Mouse (Mus musculus): ENCODE data around the gene Rb1. TPM values are rescaled to one million over a fixed set of nuclear protein-coding genes. Genes with fewer than 3 reads are reported as not detected.

The Rb1 gene
- total and polyA plus RNA-seq, 3 experiments: 6.3 to 13.2 TPM; not detected in 1

GRCm38 (mm10) chr14:73303193-73303592 lies 22.4 kb downstream of the Rb1 start:
- H3K4me1 ChIP-seq (ENCODE audit: control insufficient read depth in 1 of 2, insufficient read depth in 2 of 2, low read length in 2 of 2): peaks cover 2% of the 10 kb centered on the region in 2 experiments; a peak in 2 of 4 replicates
- peaks cover 0 to 2% of the 10 kb centered on the region in 2 experiments; a peak in 2 of 4 replicates for H3K36me3 ChIP-seq (ENCODE audit: control insufficient read depth in 1 of 2, insufficient read depth in 2 of 2, low read length in 2 of 2)
- H3K4me3 ChIP-seq (ENCODE audit: control insufficient read depth in 1 of 2, insufficient read depth in 1 of 2, low read depth in 2 of 2, low read length in 2 of 2): no peak overlapping the region
- H3K9ac ChIP-seq (ENCODE audit: control insufficient read depth, low read depth, low read length, poor library complexity, severe bottlenecking): no peak overlapping the region
- H3K79me2 ChIP-seq (ENCODE audit: control insufficient read depth, insufficient read depth, low read length, poor library complexity): no peaks in the 10 kb centered on the region
- H3K27ac ChIP-seq (ENCODE audit: control insufficient read depth, low read depth, low read length): no peak overlapping the region
- no peaks in the 10 kb centered on the region for H3K9me3 ChIP-seq (replicated peaks; ENCODE audit: insufficient read depth, low read length)
- DNase-seq (ENCODE audit: low read depth, low spot score): peak; percentile 74
- no peaks in the 10 kb centered on the region for H3K27me3 ChIP-seq (ENCODE audit: control insufficient read depth in 1 of 2, insufficient read depth in 2 of 2, low read length in 2 of 2)
- no peak for TF ChIP-seq GATA1 (IDR thresholded peaks at IDR 0.05; ENCODE audit: low read depth, low read length)
- TF ChIP-seq CTCF (IDR thresholded peaks at IDR 0.05 in 2 of 3, conservative IDR thresholded peaks at IDR 0.05 in 1 of 3; ENCODE audit: control insufficient read depth in 1 of 3, insufficient read depth in 1 of 3, low read depth in 2 of 3, low read length in 3 of 3, poor library complexity in 1 of 3, severe bottlenecking in 1 of 3): peak; percentile 13 to 91 (median 85); a peak in 4 of 6 replicates
- TF ChIP-seq MAX (IDR thresholded peaks at IDR 0.05; ENCODE audit: low read length): no peak
- TF ChIP-seq POLR2A (IDR thresholded peaks at IDR 0.05; ENCODE audit: control insufficient read depth in 1 of 2, insufficient read depth in 1 of 2, low read depth in 1 of 2, low read length in 2 of 2, poor library complexity in 1 of 2): no peak
- no peak for TF ChIP-seq CHD1 (IDR thresholded peaks at IDR 0.05; ENCODE audit: low read depth, low read length)
- peak; percentile 73 for TF ChIP-seq ZC3H11A (IDR thresholded peaks at IDR 0.05; ENCODE audit: low read depth, low read length)
- no peak for TF ChIP-seq MAZ (IDR thresholded peaks at IDR 0.05; ENCODE audit: low read depth, low read length)
- TF ChIP-seq ETS1 (IDR thresholded peaks at IDR 0.05; ENCODE audit: low read depth, low read length): no peak
- TF ChIP-seq ZMIZ1 (IDR thresholded peaks at IDR 0.05; ENCODE audit: low read depth, low read length): no peak
- TF ChIP-seq NRF1 (IDR thresholded peaks at IDR 0.05; ENCODE audit: insufficient read depth, low read depth, low read length, poor library complexity, severe bottlenecking): no peak
- peak; percentile 79 for TF ChIP-seq RCOR1 (IDR thresholded peaks at IDR 0.05; ENCODE audit: low read depth, low read length)
- no peak for TF ChIP-seq MYC (IDR thresholded peaks at IDR 0.05; ENCODE audit: low read depth, low read length)
- no peak for TF ChIP-seq SIN3A (IDR thresholded peaks at IDR 0.05; ENCODE audit: low read length)
- no peak for TF ChIP-seq TBP (IDR thresholded peaks at IDR 0.05; ENCODE audit: low read depth, low read length)
- no peak for TF ChIP-seq USF1 (IDR thresholded peaks at IDR 0.05; ENCODE audit: low read depth, low read length)
- TF ChIP-seq TAL1 (IDR thresholded peaks at IDR 0.05; ENCODE audit: low read length): no peak
- no peak for TF ChIP-seq NELFE (IDR thresholded peaks at IDR 0.05; ENCODE audit: low read depth, low read length)
- no peak for TF ChIP-seq ELF1 (IDR thresholded peaks at IDR 0.05; ENCODE audit: low read depth, low read length)
- no peak for TF ChIP-seq POLR2AphosphoS2 (IDR thresholded peaks at IDR 0.05; ENCODE audit: low read length)
- no peak for TF ChIP-seq KAT2A (conservative IDR thresholded peaks at IDR 0.05; ENCODE audit: low read depth, low read length)
- peak; percentile 88 for TF ChIP-seq RAD21 (IDR thresholded peaks at IDR 0.05; ENCODE audit: low read depth, low read length)
- TF ChIP-seq POLR2AphosphoS5 (IDR thresholded peaks at IDR 0.05; ENCODE audit: borderline replicate concordance, low read depth, low read length): no peak
- no peak for TF ChIP-seq MXI1 (IDR thresholded peaks at IDR 0.05; ENCODE audit: low read depth, low read length)
- peak; percentile 57 for TF ChIP-seq ZNF384 (IDR thresholded peaks at IDR 0.05; ENCODE audit: low read depth, low read length)
- TF ChIP-seq EP300 (IDR thresholded peaks at IDR 0.05; ENCODE audit: low read depth in 1 of 2, low read length in 2 of 2): 0 out of 4 replicates have a peak, but pooled peaks of 1 of the 2 experiments have one; percentile 16
- no peak for TF ChIP-seq ZKSCAN1 (IDR thresholded peaks at IDR 0.05; ENCODE audit: low read depth, low read length)
- TF ChIP-seq TCF12 (IDR thresholded peaks at IDR 0.05; ENCODE audit: low read depth, low read length): no peak
- TF ChIP-seq JUND (IDR thresholded peaks at IDR 0.05; ENCODE audit: low read depth, low read length): no peak
- no peak for TF ChIP-seq HCFC1 (IDR thresholded peaks at IDR 0.05; ENCODE audit: low read depth, low read length)
- TF ChIP-seq USF2 (IDR thresholded peaks at IDR 0.05; ENCODE audit: borderline replicate concordance in 1 of 2, insufficient read depth in 1 of 2, low read depth in 1 of 2, low read length in 2 of 2): no peak
- no peak for TF ChIP-seq BHLHE40 (IDR thresholded peaks at IDR 0.05; ENCODE audit: borderline replicate concordance, low read depth, low read length)
- TF ChIP-seq UBTF (IDR thresholded peaks at IDR 0.05; ENCODE audit: borderline replicate concordance, insufficient read depth, low read depth, low read length): no peak
- no peak for TF ChIP-seq GABPA (IDR thresholded peaks at IDR 0.05; ENCODE audit: low read depth, low read length)
- no peak for TF ChIP-seq CHD2 (IDR thresholded peaks at IDR 0.05; ENCODE audit: low read length)
- peak; percentile 90 for TF ChIP-seq SMC3 (IDR thresholded peaks at IDR 0.05; ENCODE audit: low read depth, low read length)
- TF ChIP-seq MYB (IDR thresholded peaks at IDR 0.05; ENCODE audit: low read depth, low read length): no peak
- no peak for TF ChIP-seq MEF2A (IDR thresholded peaks at IDR 0.05; ENCODE audit: extremely low read depth, insufficient replicate concordance, low read depth, low read length, poor library complexity, severe bottlenecking)
- no peak for TF ChIP-seq MAFK (IDR thresholded peaks at IDR 0.05; ENCODE audit: borderline replicate concordance, low read depth, low read length)

Measured in MEL (cell line).